Mouse (Mus musculus) megakaryocyte, embryonic 14.5 days (primary cell): Measurements from ENCODE around the gene Alox12e. TPM values are rescaled to one million over a fixed set of nuclear protein-coding genes. Genes with fewer than 3 reads are reported as not detected.
A peak's percentile ranks its signal among the peaks of the same experiment; 100 is the strongest.
"Not testable (repeated sequence)": the region's sequence is repeated elsewhere in the genome, so short reads cannot be mapped to it uniquely, and the experiment has no call there.

Source experiments
- H3K27me3 ChIP-seq: replicated peaks from 2 replicates; pipeline ENCODE3; 2012; ENCODE audit warnings: inconsistent platforms
- H3K36me3 ChIP-seq: replicated peaks from 2 replicates; pipeline ENCODE3; 2012; ENCODE audit warnings: low read length, inconsistent platforms, mixed read lengths
- H3K4me1 ChIP-seq: 2 replicates; pipeline ENCODE4 v1.6.1; 2012; ENCODE audit warnings: inconsistent platforms
- H3K4me3 ChIP-seq: replicated peaks from 2 replicates; pipeline ENCODE3; 2012; ENCODE audit warnings: moderate library complexity, mild to moderate bottlenecking, inconsistent platforms
- H3K9me3 ChIP-seq: 2 replicates; pipeline ENCODE4 v1.6.1; 2012; ENCODE audit warnings: inconsistent platforms
- FLI1 ChIP-seq: IDR thresholded peaks from 2 replicates; pipeline ENCODE4 v1.6.1; 2012; ENCODE audit warnings: low read length, inconsistent platforms, mixed read lengths
- GATA1 ChIP-seq: IDR thresholded peaks from 3 replicates; pipeline ENCODE4 v1.6.1; 2012; ENCODE audit warnings: mixed read lengths, low read length, inconsistent platforms, borderline replicate concordance
- polyA plus RNA-seq: library from polyadenylated mRNA; stranded (reverse); fragments of >175 nt; gene quantifications from 2 replicates; pipeline ENCODE4 v1.2.3, GENCODE M21; 2012; ENCODE audit warnings: low replicate concordance; ENCODE audit not compliant: insufficient read depth

Gene Alox12e
- polyA plus RNA-seq, result 0.03 TPM in 1 of 2 replicates, not detected in the other

DNA sequence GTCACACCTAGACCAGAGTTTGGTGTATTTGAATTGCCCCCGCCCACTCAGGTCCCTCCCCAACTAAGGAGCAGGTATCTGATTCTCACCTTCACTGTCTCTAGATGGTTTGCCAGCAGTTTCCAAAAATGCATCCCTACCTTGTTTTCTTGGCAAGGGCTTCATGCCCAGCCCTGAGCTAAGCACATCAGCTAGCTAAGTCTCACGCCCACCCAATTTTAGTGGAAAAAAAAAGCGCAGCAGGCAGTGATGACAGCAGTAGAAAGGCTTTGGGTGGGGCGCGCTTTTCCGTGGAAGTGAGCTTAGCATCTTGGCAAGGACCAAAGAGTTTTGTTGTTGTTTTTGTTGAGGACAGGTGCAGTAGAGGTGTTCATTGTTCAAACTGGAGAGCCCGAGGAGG lies at the start of gene Alox12e:
Gene Alox12e, minus strand, starts transcription at position 101 of the 400 bp plus-strand sequence.
- Histone ChIP-seq H3K27me3 (peaks cover 78% of the 10 kb centered on the region), H3K4me1 (peaks cover 51% of the 10 kb centered on the region), H3K36me3 (no peaks in the 10 kb centered on the region), H3K9me3 (peaks cover 4% of the 10 kb centered on the region; the same call in 1 of the 2 replicates), H3K4me3 (peak within 1 kb of the TSS; percentile 75)
- TF ChIP-seq GATA1 (no peak), FLI1 (no peak)

DNA sequence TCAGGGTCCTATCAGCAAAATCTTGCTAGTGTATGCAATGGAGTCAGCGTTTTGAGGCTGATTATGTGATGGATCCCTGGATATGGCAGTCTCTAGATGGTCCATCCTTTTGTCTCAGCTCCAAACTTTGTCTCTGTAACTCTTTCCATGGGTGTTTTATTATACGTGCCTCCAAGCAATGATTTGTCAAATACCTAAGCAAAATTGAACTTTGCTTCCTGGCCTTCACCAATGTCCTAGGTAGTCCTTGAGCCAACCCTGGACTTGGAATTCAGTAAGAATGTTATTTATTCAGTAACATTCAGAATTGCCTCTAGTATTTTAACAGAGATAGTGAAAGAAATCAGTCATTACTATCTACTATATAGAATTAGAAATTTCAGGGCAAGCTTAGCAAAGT lies 46.2 kb upstream of the Alox12e start:
- H3K4me3 ChIP-seq, H3K4me1 ChIP-seq, H3K36me3 ChIP-seq: not testable (repeated sequence)
- peaks cover 14% of the 10 kb centered on the region for H3K9me3 ChIP-seq
- peaks cover 28% of the 10 kb centered on the region for H3K27me3 ChIP-seq

DNA sequence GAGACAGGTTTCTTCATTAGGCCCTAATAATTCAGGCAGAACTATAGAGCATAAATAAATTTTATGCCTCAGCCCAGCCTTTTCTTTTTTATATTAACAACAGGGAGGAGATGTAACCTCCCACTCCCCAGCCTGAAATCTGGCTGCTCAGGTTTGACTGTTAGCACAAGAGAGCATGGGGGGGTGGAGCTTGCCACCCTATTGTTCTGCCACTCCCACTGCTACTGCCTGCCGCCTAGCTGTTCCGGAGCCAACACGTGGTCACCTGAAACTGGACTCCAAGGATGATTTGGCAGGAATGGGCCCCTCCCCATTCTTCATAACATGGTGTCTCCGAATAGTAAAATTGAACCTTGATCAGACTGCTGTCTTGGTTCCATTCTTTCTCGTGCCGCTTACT lies 45.3 kb upstream of the Alox12e start:
- H3K9me3 ChIP-seq, result peaks cover 20% of the 10 kb centered on the region
- H3K27me3 ChIP-seq, result peaks cover 23% of the 10 kb centered on the region
- H3K36me3 ChIP-seq, H3K4me1 ChIP-seq, H3K4me3 ChIP-seq: not testable (repeated sequence)

DNA sequence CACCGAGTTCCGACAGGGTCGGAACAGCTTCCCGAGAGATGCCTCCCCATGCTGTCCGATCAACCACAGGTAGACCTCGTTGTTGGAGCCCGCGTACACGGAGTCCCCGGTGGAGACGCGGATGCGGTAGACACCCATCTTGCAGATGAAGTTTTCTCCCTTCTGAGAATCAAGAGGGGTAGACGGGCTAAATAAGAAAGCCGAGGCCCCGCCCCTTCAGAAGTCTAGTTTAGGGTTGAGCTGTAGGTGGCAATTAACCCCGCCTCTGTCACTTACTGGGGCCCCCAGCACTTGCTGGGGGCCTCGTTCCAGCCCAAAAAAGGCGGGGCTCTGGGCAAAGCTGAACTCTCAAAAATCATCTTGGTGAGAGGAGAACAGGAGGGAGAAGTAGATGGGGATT lies 29.4 kb upstream of the Alox12e start, which contains the start of gene Alox15:
Gene Alox15, minus strand, starts transcription at position 164 of the 400 bp plus-strand sequence.
- Histone ChIP-seq H3K9me3 (no peaks in the 10 kb centered on the region), H3K36me3 (no peaks in the 10 kb centered on the region), H3K27me3 (peaks cover 89% of the 10 kb centered on the region), H3K4me3 (peak within 1 kb of the TSS; percentile 85), H3K4me1 (peaks cover 15% of the 10 kb centered on the region)
- TF ChIP-seq GATA1 (no peak), FLI1 (no peak)

DNA sequence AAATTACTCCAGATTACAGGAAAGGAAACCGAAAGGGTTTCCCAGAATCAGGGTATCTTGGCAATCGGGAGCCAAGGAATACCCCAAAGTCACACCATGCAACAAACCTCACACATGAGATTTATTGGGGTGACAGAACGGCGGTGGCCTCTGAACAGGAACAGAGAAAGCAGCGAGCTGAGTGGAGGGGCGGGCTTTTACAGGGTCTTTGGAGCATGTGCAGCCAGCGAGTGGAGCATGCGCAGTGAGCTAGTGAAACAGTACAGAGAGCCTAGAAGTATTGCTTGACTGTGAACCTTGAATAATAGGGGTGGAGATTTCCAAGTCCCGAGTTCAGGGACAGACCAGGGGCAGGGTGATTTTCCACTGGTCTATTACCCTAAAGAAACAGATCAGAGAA lies 26.2 kb upstream of the Alox12e start:
- Histone ChIP-seq H3K27me3 (peaks cover 93% of the 10 kb centered on the region), H3K4me1 (peaks cover 15% of the 10 kb centered on the region), H3K36me3 (no peaks in the 10 kb centered on the region), H3K4me3 (no peak overlapping the region), H3K9me3 (no peaks in the 10 kb centered on the region)
- TF ChIP-seq FLI1, result no peak
- no peak for TF ChIP-seq GATA1

DNA sequence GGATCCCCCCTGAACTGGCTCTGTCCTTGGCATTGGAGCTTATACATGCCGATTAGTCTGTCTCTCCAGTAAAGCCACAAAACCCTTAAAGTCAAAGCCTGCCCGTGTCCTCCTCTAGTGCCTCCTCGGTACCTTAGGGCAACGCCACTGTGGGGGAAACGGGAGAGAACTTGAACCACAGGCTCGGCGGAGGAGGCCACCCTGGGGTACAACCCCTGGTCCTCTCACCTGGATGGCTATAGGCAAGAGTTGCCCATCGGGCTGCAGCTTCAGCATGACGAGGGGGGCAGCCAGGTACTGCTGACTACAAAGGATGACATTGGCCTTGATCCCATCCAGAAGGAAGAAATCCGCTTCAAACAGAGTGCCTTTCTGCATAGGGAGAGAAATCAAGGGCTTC lies 25.4 kb upstream of the Alox12e start:
- Histone ChIP-seq H3K4me3 (no peak overlapping the region), H3K9me3 (no peaks in the 10 kb centered on the region), H3K36me3 (no peaks in the 10 kb centered on the region), H3K4me1 (peaks cover 15% of the 10 kb centered on the region), H3K27me3 (peaks cover 92% of the 10 kb centered on the region)
- TF ChIP-seq GATA1 (no peak), FLI1 (no peak)

DNA sequence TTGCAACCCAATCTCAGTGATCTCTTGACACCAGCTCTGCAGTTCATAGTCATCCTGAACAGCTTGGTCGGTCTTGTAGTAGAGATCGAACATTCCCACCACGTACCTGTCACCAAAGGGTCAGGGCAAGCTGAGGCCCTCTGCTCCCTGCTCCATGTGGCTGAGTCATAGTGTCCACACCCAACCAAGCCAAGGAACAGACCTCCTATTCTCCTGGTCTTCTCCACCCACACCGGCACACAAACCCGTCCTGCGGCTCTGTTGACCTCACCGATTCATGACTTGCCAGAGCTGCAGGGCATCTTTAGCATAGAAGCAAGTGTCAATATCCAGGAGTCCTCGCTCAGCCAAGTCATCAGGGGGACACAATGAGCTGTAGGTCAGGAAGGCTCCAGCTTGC lies 23.1 kb upstream of the Alox12e start:
- no peaks in the 10 kb centered on the region for H3K36me3 ChIP-seq
- peaks cover 4% of the 10 kb centered on the region; the same call in 1 of the 2 replicates for H3K9me3 ChIP-seq
- H3K4me3 ChIP-seq, result no peak overlapping the region
- TF ChIP-seq FLI1 (no peak), GATA1 (no peak)
- peaks cover 81% of the 10 kb centered on the region for H3K27me3 ChIP-seq
- no peaks in the 10 kb centered on the region; the same call in 1 of the 2 replicates for H3K4me1 ChIP-seq

DNA sequence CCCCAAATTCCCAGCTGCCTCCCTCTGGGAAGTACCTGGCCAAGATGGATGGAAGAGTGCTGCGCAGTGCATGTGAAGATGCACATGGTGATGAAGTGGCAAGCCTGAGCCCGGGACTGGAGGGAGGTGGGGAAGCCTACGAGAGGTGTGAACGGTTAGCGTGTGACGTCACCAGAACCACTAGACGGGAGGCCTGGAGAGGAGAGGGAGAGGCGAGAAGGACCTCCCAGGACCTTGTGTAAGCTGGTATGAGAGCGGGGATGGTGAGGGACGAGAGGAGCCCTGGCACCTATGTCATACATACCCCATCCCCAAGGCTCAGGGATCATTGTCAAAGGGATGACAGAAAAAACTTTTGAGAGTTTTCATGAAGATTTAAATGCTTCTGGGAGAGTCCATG lies 22.6 kb upstream of the Alox12e start:
- Histone ChIP-seq H3K9me3 (peaks cover 4% of the 10 kb centered on the region; the same call in 1 of the 2 replicates), H3K36me3 (no peaks in the 10 kb centered on the region), H3K4me1 (no peaks in the 10 kb centered on the region), H3K4me3 (no peak overlapping the region), H3K27me3 (peaks cover 81% of the 10 kb centered on the region)
- TF ChIP-seq FLI1, result no peak
- no peak for TF ChIP-seq GATA1

DNA sequence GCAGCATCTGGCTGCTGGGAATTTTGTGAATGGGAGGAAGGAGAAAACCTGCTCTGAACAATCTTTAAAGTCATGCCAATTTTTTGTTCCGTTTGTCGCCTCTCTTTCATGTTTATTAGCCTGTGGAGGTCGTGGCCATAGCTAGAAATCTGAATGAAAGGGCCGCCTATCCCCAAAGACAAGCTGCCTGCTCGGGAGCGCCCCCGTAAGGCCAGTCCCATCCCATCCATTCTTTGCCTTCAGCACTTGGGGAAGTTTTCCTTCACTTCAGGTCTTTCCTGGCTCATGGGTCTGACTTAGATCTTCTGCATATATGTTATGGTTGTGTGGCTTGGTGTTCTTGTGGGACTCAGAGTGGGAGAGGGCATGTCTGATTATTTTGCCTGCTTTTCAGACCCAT lies 17.1 kb upstream of the Alox12e start:
- Histone ChIP-seq H3K9me3 (peaks cover 4% of the 10 kb centered on the region; the same call in 1 of the 2 replicates), H3K27me3 (peaks cover 59% of the 10 kb centered on the region), H3K4me1 (peaks cover 6% of the 10 kb centered on the region), H3K4me3 (no peak overlapping the region), H3K36me3 (no peaks in the 10 kb centered on the region)
- no peak for TF ChIP-seq GATA1

DNA sequence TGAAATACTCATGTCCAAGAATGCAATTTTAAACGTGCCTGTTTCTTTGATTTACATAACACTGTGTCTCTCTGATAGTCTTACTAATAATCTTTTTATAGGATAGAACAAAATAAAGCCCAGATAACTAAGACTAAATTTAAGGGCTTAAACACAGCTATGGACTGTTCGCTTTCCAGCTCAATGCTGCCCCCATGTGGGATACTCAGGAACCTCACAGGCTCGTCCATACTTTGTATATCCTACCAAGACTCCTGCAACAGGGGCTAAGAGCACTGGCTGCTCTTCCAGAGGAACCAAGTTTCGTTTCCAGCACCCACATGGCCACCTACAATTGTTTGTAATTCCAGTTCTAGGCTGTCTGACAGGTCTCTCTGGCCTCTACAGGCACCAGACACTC lies 12.0 kb upstream of the Alox12e start:
- H3K9me3 ChIP-seq, result peaks cover 7% of the 10 kb centered on the region; the same call in 1 of the 2 replicates
- peaks cover 51% of the 10 kb centered on the region for H3K27me3 ChIP-seq
- no peak for TF ChIP-seq FLI1
- no peak for TF ChIP-seq GATA1
- no peaks in the 10 kb centered on the region for H3K36me3 ChIP-seq
- peaks cover 6% of the 10 kb centered on the region for H3K4me1 ChIP-seq
- no peak overlapping the region for H3K4me3 ChIP-seq

DNA sequence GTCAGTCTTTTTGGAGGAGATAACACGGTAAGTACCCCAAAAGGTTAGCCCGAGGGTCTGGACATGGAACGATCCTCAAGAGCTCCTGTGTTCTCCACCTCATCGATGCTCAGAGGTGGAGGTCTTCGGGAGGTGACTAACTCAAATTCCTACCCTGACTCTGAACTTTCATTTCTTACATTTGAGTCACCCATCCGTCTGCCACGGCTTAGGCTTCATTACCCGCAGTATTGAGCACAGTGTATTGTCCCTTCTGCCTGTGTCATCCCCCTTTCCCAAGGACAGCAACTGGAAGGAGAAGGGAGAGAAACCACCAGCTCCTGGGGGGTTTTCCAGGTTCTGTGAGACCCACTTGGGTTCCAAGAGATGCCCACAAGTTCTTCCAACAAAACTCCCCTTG lies 2.3 kb upstream of the Alox12e start:
- Histone ChIP-seq H3K9me3 (peaks cover 4% of the 10 kb centered on the region; the same call in 1 of the 2 replicates), H3K36me3 (no peaks in the 10 kb centered on the region), H3K4me3 (no peak overlapping the region), H3K27me3 (peaks cover 71% of the 10 kb centered on the region), H3K4me1 (peaks cover 30% of the 10 kb centered on the region)
- TF ChIP-seq FLI1 (no peak), GATA1 (no peak)
